Mouse (Mus musculus) small intestine, adult 2 months (tissue): ENCODE measurements around the gene Pbld2.

Experiments used
- CTCF ChIP-seq: fragments of 200-500 bp; IDR thresholded peaks from 2 replicates; pipeline ENCODE4 v1.5.1; 2012; ENCODE audit warnings: low read depth, mild to moderate bottlenecking, control low read depth, inconsistent platforms, low read length, moderate library complexity, mixed read lengths; ENCODE audit not compliant: insufficient replicate concordance, insufficient read length; ENCODE audit errors: extremely low read depth
- POLR2A ChIP-seq: fragments of 200-500 bp; IDR thresholded peaks from 2 replicates; pipeline ENCODE4 v1.6.1; 2012; ENCODE audit warnings: low read depth, mild to moderate bottlenecking, control low read depth, inconsistent platforms, low read length, moderate library complexity

DNA sequence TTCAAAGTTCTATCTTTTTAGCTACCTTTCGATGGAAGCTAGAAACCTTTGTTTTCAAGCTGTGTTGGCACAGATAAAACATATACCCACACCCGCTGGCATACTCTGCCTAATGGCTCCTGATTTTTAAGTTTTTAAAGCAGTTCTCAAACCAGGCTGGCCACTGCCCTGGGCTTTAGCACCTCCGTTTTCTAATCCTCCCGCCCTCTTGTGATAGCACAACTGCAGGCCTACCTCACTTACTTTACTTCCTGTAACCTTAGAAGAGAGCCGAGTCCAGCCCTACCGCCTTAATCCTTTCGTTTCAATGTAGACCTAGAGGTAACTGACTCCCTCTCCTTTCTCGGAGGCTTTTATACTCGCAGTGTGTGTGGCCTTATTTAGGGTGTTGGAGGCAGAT, 20.9 kb upstream of the Pbld2 start:
- no peak for TF ChIP-seq CTCF
- no peak for TF ChIP-seq POLR2A
